Mouse (Mus musculus) lung, postnatal 4 days (tissue): ENCODE results near the gene Gm20837.
"Not testable (repeated sequence)": the region's sequence is repeated elsewhere in the genome, so short reads cannot be mapped to it uniquely, and the experiment has no call there.

Experiments
- DNase-seq, 2 experiments: peaks; one replicate each; pipeline ENCODE4 v3.0.0; 2021

The Gm20837 gene

GRCm38 (mm10) chrY:90400948-90401347, at the start of gene Gm20837:
TSS of gene Gm20837 (plus strand) at chrY:90401248.
- DNase-seq = not testable (repeated sequence)
